Mouse (Mus musculus) stomach, embryonic 16.5 days (tissue): ENCODE measurements at regions not wholly inside any gene's neighbourhood (a gene's known extent, or its start where the extent isn't known, plus 50 kb on each side); places are given as distances from the start of the nearest gene placed in this dataset.

Source experiments
- ATAC-seq: fragments of 200-750 bp; cut with Nextera tagmentation; 2 replicates; pipeline ENCODE4 v1.8.0; 2017; ENCODE audit warnings: moderate number of reproducible peaks, moderate TSS enrichment; ENCODE audit not compliant: insufficient read depth, low FRiP score
- H3K27ac ChIP-seq: fragments of 300-500 bp; sonication (generic); 2 replicates; pipeline ENCODE4 v1.5.1; 2014; ENCODE audit warnings: low read length
- H3K27me3 ChIP-seq: fragments of 300-500 bp; sonication (generic); 2 replicates; pipeline ENCODE4 v1.6.1; 2014; ENCODE audit warnings: low read length, control low read depth, mixed read lengths; ENCODE audit not compliant: control insufficient read depth, insufficient read depth
- H3K36me3 ChIP-seq: fragments of 300-500 bp; sonication (generic); 2 replicates; pipeline ENCODE4 v1.6.1; 2014; ENCODE audit warnings: low read length; ENCODE audit not compliant: control insufficient read depth, insufficient read depth
- H3K4me1 ChIP-seq: fragments of 300-500 bp; sonication (generic); 2 replicates; pipeline ENCODE4 v1.6.1; 2014; ENCODE audit warnings: low read length, control low read depth, mixed read lengths; ENCODE audit not compliant: control insufficient read depth, insufficient read depth
- H3K4me2 ChIP-seq: fragments of 300-500 bp; sonication (generic); 2 replicates; pipeline ENCODE4 v1.6.1; 2014; ENCODE audit warnings: low read depth, low read length, mixed read lengths
- H3K4me3 ChIP-seq: fragments of 300-500 bp; sonication (generic); replicated peaks from 2 replicates; pipeline ENCODE4 v1.5.1; 2014; ENCODE audit warnings: mild to moderate bottlenecking, low read length
- H3K9ac ChIP-seq: fragments of 300-500 bp; sonication (generic); 2 replicates; pipeline ENCODE4 v1.6.1; 2014; ENCODE audit warnings: low read length
- H3K9me3 ChIP-seq: fragments of 300-500 bp; sonication (generic); replicated peaks from 2 replicates; pipeline ENCODE4 v1.6.1; 2016; ENCODE audit warnings: low read length, control low read depth; ENCODE audit not compliant: control insufficient read depth
- WGBS: fragments of 180-500 bp; shearing (Covaris S2); extraction: QIAGEN DNeasy Blood & Tissue Kit; methylation state at CpG from one replicate; pipeline ENCODE4 v1.1.7; 2014; 5-methylcytosine and 5-hydroxymethylcytosine counted together

DNA sequence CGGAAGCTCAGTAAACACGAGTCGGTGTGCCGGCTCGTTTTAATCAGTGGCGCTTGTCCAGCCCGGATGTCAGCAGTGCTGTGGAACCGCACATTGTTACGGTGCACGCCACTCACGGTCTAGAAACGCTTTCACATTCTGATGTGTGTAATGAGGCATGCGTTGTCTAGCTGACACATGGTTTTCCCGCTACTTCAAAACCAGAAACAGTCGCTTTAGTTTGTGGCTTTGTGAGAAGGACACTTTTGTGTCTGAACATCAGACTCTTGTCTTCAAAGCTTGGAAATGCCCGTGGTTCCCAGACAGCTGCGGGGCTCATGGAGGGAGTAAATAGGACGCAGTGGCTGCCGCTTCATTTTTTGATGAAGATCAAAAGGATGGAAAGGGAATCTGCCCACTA lies 77.0 kb upstream of the Lgr5 start:
- H3K4me1 ChIP-seq, result no peaks in the 10 kb centered on the region
- 72% methylated on average over 19 of the region's 19 CpGs for WGBS
- H3K9me3 ChIP-seq, result no peaks in the 10 kb centered on the region
- no peaks in the 10 kb centered on the region for H3K36me3 ChIP-seq
- no peak for ATAC-seq
- H3K4me3 ChIP-seq, result no peak overlapping the region
- H3K9ac ChIP-seq, result no peak overlapping the region
- H3K4me2 ChIP-seq, result no peak overlapping the region
- no peaks in the 10 kb centered on the region for H3K27me3 ChIP-seq
- H3K27ac ChIP-seq, result no peak overlapping the region

DNA sequence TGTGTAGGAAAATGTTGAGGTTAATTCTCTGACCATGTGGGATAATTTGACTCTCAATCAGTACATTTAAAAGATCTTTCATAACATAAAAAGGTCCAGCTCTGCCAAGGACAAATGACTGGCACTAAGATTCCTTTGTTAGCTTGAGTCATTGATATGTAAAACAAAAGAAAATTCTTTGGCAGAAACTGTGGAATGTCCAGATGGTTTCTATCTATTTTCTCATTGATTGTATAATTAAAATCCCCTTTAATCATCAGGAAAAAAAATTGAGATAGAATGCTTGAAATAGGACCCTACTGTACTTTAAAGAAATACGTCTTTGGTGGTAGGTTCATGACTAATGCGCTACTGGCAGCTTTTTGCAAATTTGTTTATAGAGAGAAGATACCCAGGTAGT lies 89.1 kb upstream of the Lgr5 start:
- H3K27ac ChIP-seq, result no peak overlapping the region
- H3K9ac ChIP-seq, result no peak overlapping the region
- H3K4me1 ChIP-seq, result no peaks in the 10 kb centered on the region
- H3K4me2 ChIP-seq, result no peak overlapping the region
- no peak for ATAC-seq
- no peak overlapping the region for H3K4me3 ChIP-seq
- no peaks in the 10 kb centered on the region for H3K36me3 ChIP-seq
- H3K27me3 ChIP-seq, result no peaks in the 10 kb centered on the region
- H3K9me3 ChIP-seq, result no peaks in the 10 kb centered on the region
- WGBS, result 77% methylated on average over 2 of the region's 2 CpGs

DNA sequence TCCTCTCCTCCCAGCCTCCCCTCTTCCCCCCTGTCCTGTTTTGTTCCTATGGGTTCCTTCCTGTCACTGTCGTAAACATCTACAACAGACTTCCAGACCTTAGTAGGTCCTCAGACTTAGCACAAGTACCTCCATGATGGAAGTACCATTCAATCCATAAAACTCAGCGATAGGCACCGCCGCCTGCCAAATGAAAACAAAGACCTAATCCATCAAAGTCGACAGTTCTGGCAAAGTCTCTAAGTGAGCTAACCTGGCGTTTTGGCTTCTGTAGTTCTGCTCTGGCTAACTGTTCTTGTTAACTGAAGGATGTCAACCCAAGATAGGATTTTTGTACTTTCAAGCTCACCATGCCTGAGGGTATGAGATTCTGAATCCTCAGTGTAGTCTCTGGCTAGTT lies 93.5 kb upstream of the Lgr5 start:
- WGBS, result 50% methylated on average over 6 of the region's 6 CpGs
- Histone ChIP-seq H3K27ac (no peak overlapping the region), H3K9ac (no peak overlapping the region), H3K36me3 (no peaks in the 10 kb centered on the region), H3K4me3 (no peak overlapping the region), H3K27me3 (no peaks in the 10 kb centered on the region), H3K4me2 (no peak overlapping the region), H3K4me1 (no peaks in the 10 kb centered on the region), H3K9me3 (no peaks in the 10 kb centered on the region)
- no peak for ATAC-seq

DNA sequence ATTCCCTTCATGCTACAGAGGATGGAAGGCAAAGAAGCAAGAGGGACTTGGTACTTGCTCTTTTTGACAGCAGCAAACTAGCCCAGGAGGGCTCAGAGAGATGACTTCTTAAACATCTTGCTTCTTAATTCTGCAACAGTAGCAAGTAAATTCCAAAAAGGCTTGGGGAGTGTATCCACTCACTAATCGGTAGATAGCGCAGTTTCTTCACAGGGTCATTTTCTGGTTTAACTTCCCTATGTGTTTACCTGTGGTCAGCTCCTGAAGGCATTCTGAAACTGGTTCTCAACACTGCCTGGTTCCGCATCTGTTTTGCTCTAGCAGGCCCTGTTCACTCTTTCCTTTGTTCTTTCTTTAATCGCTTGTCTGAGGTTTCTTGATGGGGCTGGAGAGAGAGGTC lies 104.4 kb upstream of the Lgr5 start:
- WGBS, result 89% methylated on average over 4 of the region's 4 CpGs
- Histone ChIP-seq H3K9me3 (no peaks in the 10 kb centered on the region), H3K4me3 (no peak overlapping the region), H3K27ac (no peak overlapping the region), H3K36me3 (no peaks in the 10 kb centered on the region), H3K9ac (no peak overlapping the region), H3K4me2 (no peak overlapping the region), H3K27me3 (no peaks in the 10 kb centered on the region), H3K4me1 (no peaks in the 10 kb centered on the region)
- no peak for ATAC-seq

DNA sequence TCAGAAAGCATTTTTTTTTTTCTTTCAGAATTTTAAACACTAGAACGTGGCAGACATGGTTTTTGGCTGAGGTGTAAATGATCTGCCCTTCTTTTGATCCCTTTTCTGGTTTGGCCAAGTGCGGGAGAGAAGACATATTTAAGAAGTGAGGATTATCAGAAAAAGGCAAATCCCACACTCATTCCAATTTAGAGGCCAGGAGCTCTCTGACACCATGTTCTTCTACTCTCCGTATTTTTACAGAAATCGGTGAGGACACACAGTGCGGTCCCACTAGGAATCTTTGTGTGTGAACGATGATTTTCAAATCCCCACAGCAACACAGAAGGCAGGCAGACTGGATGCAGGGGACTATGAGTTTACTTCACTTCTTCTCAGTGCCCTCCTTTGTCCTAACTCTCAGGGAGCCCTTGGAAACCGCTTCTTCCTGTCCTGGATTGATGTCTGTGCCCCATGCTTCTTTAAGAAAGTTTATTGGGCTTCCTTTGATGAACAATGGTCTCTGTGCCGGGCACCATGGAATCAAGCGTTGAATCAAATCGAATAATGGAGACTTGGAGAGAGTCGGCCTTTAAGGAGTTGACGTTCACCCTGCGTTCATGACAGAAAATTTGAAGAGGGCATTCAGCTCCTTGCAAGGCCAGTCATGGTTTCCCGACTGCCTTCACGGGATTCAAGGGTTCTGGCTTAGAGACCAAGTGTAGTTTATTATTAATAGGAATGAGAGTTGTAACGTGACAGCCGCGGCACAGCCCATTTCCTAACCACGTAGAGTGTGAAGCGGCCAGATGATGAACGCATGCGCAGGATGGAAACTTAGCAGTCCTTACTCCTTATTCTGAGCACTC lies 106.6 kb upstream of the Lgr5 start:
- Histone ChIP-seq H3K4me3 (no peak overlapping the region), H3K4me2 (no peak overlapping the region), H3K27ac (no peak overlapping the region), H3K4me1 (no peaks in the 10 kb centered on the region), H3K27me3 (no peaks in the 10 kb centered on the region), H3K36me3 (no peaks in the 10 kb centered on the region), H3K9ac (no peak overlapping the region), H3K9me3 (no peaks in the 10 kb centered on the region)
- 89% methylated on average over 22 of the region's 22 CpGs for WGBS
- ATAC-seq, result no peak

DNA sequence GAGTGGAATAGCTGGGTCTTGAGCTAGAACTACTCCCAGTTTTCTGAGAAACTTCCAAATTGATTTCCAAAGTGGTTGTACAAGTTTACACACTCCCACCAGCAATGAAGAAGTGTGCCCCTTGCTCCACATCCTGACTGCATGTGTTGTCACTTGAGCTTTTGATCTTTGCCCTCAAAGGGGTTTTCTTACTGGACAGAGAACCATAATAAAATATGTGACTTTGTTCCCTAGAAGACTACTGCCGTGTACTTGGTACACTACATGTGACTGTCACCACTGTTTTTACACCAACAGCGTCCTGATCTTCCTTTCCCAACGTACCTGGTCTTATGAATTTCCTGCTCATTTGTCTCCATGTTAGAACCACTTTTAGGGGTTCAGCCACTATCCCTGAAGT lies 114.3 kb upstream of the Tspan8 start:
- no peaks in the 10 kb centered on the region for H3K9me3 ChIP-seq
- 82% methylated on average over 3 of the region's 3 CpGs for WGBS
- no peak overlapping the region for H3K4me3 ChIP-seq

DNA sequence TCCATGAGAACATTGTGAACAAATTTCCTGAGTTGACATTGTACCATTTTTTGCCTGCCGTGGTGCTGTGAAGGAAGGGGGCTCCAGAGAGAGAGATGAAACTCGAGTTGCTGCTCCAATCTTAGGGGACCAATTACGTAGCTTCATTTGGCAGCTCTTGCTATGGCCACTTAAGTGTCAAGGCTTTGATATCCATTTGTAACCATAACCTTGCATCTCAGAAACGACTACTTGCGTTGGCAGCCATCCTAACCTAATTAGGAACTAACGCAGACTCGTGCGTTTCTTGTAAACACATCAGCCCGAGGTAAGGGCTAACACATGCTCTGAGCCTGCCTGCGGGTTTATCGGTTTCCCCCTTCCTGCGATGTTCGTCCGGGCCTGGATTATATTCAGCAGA lies 108.0 kb upstream of the Tspan8 start:
- H3K9me3 ChIP-seq, result no peaks in the 10 kb centered on the region
- no peak overlapping the region for H3K27ac ChIP-seq
- H3K4me2 ChIP-seq, result peak overlapping the region; percentile 43; the same call in 1 of the 2 replicates
- 37% methylated on average over 14 of the region's 14 CpGs for WGBS
- H3K36me3 ChIP-seq, result no peaks in the 10 kb centered on the region
- H3K4me3 ChIP-seq, result peak overlapping the region; percentile 12; the same call in 1 of the 2 replicates
- H3K27me3 ChIP-seq, result no peaks in the 10 kb centered on the region
- H3K4me1 ChIP-seq, result no peaks in the 10 kb centered on the region
- no peak overlapping the region for H3K9ac ChIP-seq
- no peak for ATAC-seq

More for the DNA sequence above, 114.3 kb upstream of the Tspan8 start:
- no peak overlapping the region for H3K27ac ChIP-seq
- no peak overlapping the region for H3K9ac ChIP-seq
- no peaks in the 10 kb centered on the region for H3K4me1 ChIP-seq
- no peaks in the 10 kb centered on the region for H3K36me3 ChIP-seq
- no peaks in the 10 kb centered on the region for H3K27me3 ChIP-seq
- no peak for ATAC-seq
- no peak overlapping the region for H3K4me2 ChIP-seq

DNA sequence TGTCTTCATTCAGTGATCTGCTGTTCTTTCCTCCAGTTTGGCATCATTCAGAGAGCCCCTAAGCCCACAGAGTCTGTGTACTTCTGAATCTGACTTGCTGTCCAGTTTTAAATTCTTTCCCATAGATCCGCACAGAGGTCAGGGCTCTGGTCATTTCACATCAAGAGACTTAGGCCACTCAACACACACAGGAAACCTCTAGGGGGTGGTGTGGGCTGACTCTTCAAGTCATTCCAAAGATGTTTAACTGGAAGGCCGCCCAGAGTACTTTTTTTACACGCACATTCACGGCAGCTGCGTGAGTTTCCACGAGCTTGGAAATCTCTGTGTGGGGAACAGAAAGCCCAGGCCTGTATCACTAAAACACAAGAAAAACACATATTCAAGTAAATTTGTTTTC lies 102.7 kb upstream of the Tspan8 start:
- whole genome bisulfite sequencing, result 30% methylated on average over 6 of the region's 6 CpGs
- 0 out of 2 replicates have a peak, but pooled peaks have one; percentile 29 for ATAC-seq

DNA sequence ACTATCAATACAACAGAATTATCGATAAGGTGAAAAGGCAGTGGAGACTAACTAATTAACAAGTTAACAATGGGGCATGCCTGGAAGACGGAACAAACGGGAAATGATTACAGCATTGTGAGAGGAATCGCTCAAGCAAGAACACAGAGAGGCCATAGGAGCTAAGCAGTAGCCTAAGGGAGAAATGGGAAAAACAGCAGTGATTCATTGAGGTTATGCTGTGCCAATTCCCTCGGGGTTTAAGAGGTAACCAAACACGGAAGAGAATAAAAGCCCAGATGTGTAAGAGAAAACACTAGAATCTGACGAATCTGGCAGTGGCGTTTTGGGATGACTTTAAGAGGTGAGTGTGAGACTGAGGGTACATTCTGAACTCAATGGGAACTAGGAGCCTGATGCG lies 100.5 kb upstream of the Tspan8 start:
- H3K9ac ChIP-seq, result no peak overlapping the region
- no peaks in the 10 kb centered on the region for H3K9me3 ChIP-seq
- no peaks in the 10 kb centered on the region for H3K36me3 ChIP-seq
- WGBS, result 66% methylated on average over 9 of the region's 9 CpGs
- H3K27me3 ChIP-seq, result no peaks in the 10 kb centered on the region
- no peak overlapping the region for H3K4me3 ChIP-seq
- H3K4me1 ChIP-seq, result no peaks in the 10 kb centered on the region
- ATAC-seq, result no peak
- H3K4me2 ChIP-seq, result no peak overlapping the region
- no peak overlapping the region for H3K27ac ChIP-seq

More for the DNA sequence above, 102.7 kb upstream of the Tspan8 start:
- no peaks in the 10 kb centered on the region for H3K27me3 ChIP-seq
- H3K4me3 ChIP-seq, result no peak overlapping the region
- no peaks in the 10 kb centered on the region for H3K36me3 ChIP-seq
- no peaks in the 10 kb centered on the region for H3K9me3 ChIP-seq
- no peak overlapping the region for H3K27ac ChIP-seq
- no peak overlapping the region for H3K9ac ChIP-seq
- H3K4me1 ChIP-seq, result no peaks in the 10 kb centered on the region
- H3K4me2 ChIP-seq, result no peak overlapping the region
